Mouse (Mus musculus) midbrain, embryonic 11.5 days (tissue): Measurements from ENCODE around the gene Slc35b2. TPM values are rescaled to one million over a fixed set of nuclear protein-coding genes. Genes with fewer than 3 reads are reported as not detected.

Experiments used
- ATAC-seq: fragments of 200-750 bp; cut with Nextera tagmentation; 2 replicates; pipeline ENCODE4 v1.8.0; 2017; ENCODE audit warnings: moderate TSS enrichment, moderate library complexity; ENCODE audit not compliant: low FRiP score
- DNase-seq: peaks from one replicate; pipeline ENCODE4 v3.0.0; 2015; ENCODE audit warnings: low spot score; ENCODE audit errors: missing footprints
- H3K27ac ChIP-seq: fragments of 300-500 bp; sonication (generic); 2 replicates; pipeline ENCODE4 v1.5.1; 2014; ENCODE audit warnings: low read depth, low read length
- H3K27me3 ChIP-seq: fragments of 300-500 bp; sonication (generic); 2 replicates; pipeline ENCODE4 v1.6.1; 2014; ENCODE audit warnings: mild to moderate bottlenecking, low read length, moderate library complexity, mixed read lengths; ENCODE audit not compliant: control insufficient read depth, insufficient read depth
- H3K36me3 ChIP-seq: fragments of 300-500 bp; sonication (generic); 2 replicates; pipeline ENCODE4 v1.6.1; 2014; ENCODE audit warnings: mild to moderate bottlenecking, low read length, moderate library complexity, mixed read lengths; ENCODE audit not compliant: control insufficient read depth, insufficient read depth
- H3K4me1 ChIP-seq: fragments of 300-500 bp; sonication (generic); 2 replicates; pipeline ENCODE4 v1.6.1; 2014; ENCODE audit warnings: low read length; ENCODE audit not compliant: control insufficient read depth, insufficient read depth
- H3K4me2 ChIP-seq: fragments of 300-500 bp; sonication (generic); 2 replicates; pipeline ENCODE4 v1.6.1; 2014; ENCODE audit warnings: mild to moderate bottlenecking, moderate library complexity
- H3K4me3 ChIP-seq: fragments of 300-500 bp; sonication (generic); 2 replicates; pipeline ENCODE4 v1.5.1; 2014; ENCODE audit warnings: low read depth, low read length
- H3K9ac ChIP-seq: fragments of 300-500 bp; sonication (generic); 2 replicates; pipeline ENCODE4 v1.6.1; 2014; ENCODE audit warnings: low read length
- H3K9me3 ChIP-seq: fragments of 300-500 bp; sonication (generic); 2 replicates; pipeline ENCODE4 v1.6.1; 2016; ENCODE audit warnings: low read length; ENCODE audit not compliant: control insufficient read depth
- WGBS: fragments of 180-500 bp; shearing (Covaris S2); extraction: QIAGEN DNeasy Blood & Tissue Kit; methylation state at CpG from one replicate; pipeline ENCODE4 v1.1.7; 2014; 5-methylcytosine and 5-hydroxymethylcytosine counted together
- polyA plus RNA-seq: library from polyadenylated mRNA; unstranded; fragments of >200 nt; fragmentation: Nextera tagmentation; extraction: Ambion mirVana; gene quantifications from 2 replicates; pipeline ENCODE4 v1.2.1, GENCODE M21; 2014

The Slc35b2 gene
- polyA plus RNA-seq, 1 experiment from 2014 or later, result 102 TPM

- peak overlapping the region; percentile 27 for H3K9ac ChIP-seq
- H3K4me3 ChIP-seq, result no peak overlapping the region
- peaks cover 27% of the 10 kb centered on the region for H3K4me1 ChIP-seq
- 56% methylated on average over 16 of the region's 16 CpGs for WGBS
- H3K27me3 ChIP-seq, result peaks cover 21% of the 10 kb centered on the region
- DNase-seq (no peak), ATAC-seq (no peak)
- no peak overlapping the region for H3K27ac ChIP-seq
- H3K36me3 ChIP-seq, result peaks cover 2% of the 10 kb centered on the region; the same call in 1 of the 2 replicates
- no peaks in the 10 kb centered on the region for H3K9me3 ChIP-seq
- H3K4me2 ChIP-seq, result peak overlapping the region; percentile 9; the same call in 1 of the 2 replicates
Observed at GRCm38 (mm10) chr17:45591701-45592605, 28.3 kb downstream of the Slc35b2 start.

DNA sequence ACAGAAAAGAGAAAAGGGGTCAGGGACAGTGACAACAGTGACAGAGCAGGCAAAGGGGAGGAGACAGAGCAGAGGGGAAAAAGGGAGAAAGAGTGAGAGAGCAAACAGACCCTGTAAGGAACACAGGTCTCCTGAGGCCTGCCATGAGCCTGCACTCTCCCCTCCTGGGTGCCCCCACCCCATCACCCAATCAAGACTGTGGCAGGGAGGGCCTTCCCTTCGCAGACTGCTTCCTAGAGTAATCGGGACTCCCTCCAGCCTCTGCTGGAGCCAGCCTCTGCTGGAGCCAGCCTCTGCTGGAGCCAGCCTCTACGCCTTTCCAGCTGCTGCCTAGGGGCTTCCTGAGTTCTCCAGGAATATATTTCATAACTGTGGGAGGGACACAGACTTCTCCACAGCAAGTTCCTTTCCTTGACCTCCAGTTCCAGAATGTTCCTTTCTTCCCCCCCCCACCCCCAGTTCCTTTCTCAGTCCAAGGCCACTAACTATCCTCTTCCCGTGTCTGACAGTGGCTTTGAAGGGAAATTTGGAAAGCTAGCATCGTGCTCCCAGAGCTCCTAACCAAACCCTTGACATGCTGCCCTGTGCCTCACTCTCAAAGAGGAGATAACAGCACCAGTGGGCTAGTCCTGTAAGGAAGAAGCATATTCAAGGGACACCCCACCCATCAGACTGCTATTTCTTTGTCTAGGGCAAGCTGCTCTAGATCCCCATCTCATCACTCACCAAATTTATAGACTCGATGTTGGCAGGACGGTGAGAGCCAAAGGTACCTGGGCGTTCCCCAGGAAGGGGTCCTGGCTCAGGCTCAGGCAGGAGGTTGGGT, 29.1 kb downstream of the Slc35b2 start:
- Histone ChIP-seq H3K4me3 (no peak overlapping the region), H3K27ac (no peak overlapping the region), H3K27me3 (peaks cover 21% of the 10 kb centered on the region), H3K4me2 (no peak overlapping the region; the same call in 1 of the 2 replicates), H3K4me1 (peaks cover 27% of the 10 kb centered on the region), H3K9ac (no peak overlapping the region; the same call in 1 of the 2 replicates), H3K9me3 (no peaks in the 10 kb centered on the region), H3K36me3 (no peaks in the 10 kb centered on the region)
- ATAC-seq, result no peak
- no peak for DNase-seq
- WGBS, result 56% methylated on average over 8 of the region's 8 CpGs

DNA sequence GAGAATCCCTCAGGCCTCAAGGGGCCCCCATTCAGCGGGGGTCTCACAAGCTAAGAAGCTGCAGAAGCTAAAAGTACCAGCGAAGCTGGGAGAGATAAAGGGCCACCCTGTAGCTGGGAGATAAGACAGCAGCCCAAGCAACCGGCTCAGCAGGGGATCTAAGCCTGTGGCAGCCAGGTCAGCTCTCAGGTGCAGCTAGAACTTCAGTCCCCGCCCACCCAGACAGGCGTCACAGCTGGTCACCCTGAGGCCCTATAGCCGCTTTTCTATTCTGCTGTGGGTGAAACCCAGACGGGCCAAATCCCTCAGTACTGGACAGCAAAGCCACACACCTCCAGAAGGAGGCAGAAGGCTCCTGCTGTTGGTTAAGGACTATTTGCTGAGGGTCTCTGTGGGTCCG, 29.8 kb downstream of the Slc35b2 start:
- H3K4me2 ChIP-seq, result no peak overlapping the region
- H3K9ac ChIP-seq, result no peak overlapping the region
- no peaks in the 10 kb centered on the region for H3K9me3 ChIP-seq
- H3K27me3 ChIP-seq, result peaks cover 21% of the 10 kb centered on the region
- ATAC-seq (no peak), DNase-seq (no peak)
- no peak overlapping the region for H3K27ac ChIP-seq
- no peak overlapping the region for H3K4me3 ChIP-seq
- H3K4me1 ChIP-seq, result peaks cover 27% of the 10 kb centered on the region
- 14% methylated on average over 8 of the region's 8 CpGs for WGBS
- no peaks in the 10 kb centered on the region for H3K36me3 ChIP-seq

- no peaks in the 10 kb centered on the region for H3K9me3 ChIP-seq
- peaks cover 29% of the 10 kb centered on the region for H3K4me1 ChIP-seq
- no peak overlapping the region for H3K27ac ChIP-seq
- no peaks in the 10 kb centered on the region for H3K36me3 ChIP-seq
- peak overlapping the region; percentile 68 for H3K9ac ChIP-seq
- WGBS, result 47% methylated on average over 8 of the region's 8 CpGs
- H3K4me2 ChIP-seq, result peak overlapping the region; percentile 96
- ATAC-seq (no peak), DNase-seq (no peak)
- peaks cover 21% of the 10 kb centered on the region for H3K27me3 ChIP-seq
- peak overlapping the region; percentile 43; the same call in 1 of the 2 replicates for H3K4me3 ChIP-seq
Observed at GRCm38 (mm10) chr17:45594195-45594594, 30.5 kb downstream of the Slc35b2 start.

DNA sequence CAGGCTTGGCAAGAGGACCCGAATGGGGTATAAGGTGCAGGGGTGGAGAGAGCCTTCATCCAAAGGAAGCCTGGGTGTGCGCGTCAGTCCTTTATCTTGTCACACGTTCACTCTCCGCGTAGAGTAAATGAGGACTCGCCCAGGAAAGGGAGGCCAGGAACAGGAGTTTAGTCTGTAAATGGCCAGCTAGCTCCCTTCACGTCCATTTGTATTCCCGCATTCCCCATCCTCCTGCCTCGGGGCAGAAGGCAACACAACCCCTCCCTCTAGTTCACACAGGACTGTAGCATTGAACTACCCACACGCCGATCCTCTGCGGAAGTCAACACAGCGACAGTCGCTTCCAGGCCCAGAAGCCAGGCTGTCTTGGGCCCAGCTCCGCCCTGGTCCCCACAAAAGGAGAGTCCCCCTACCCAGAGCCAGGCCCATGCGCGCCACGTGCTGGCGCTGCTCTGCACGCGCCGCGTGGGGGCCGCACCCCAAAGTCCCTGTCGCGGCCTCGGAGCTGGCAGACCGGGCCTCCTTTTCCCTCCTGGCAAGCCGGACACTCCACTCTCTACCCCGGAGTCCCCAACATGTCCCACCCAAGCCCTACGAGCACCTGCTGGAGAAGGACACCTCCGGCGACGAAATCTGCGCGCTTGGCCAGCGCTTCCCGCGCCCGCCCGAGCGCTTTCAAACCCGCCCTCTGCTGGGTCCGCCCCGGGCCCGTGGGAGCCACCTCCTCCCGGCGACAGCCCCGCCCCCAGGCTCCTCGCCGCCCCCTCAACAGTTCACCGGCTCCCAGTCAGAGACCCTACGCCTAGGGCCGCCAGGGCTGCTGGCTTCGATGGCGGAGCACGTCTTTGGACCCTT, 31.4 kb downstream of the Slc35b2 start:
- H3K27ac ChIP-seq, result no peak overlapping the region
- peaks cover 26% of the 10 kb centered on the region for H3K27me3 ChIP-seq

DNA sequence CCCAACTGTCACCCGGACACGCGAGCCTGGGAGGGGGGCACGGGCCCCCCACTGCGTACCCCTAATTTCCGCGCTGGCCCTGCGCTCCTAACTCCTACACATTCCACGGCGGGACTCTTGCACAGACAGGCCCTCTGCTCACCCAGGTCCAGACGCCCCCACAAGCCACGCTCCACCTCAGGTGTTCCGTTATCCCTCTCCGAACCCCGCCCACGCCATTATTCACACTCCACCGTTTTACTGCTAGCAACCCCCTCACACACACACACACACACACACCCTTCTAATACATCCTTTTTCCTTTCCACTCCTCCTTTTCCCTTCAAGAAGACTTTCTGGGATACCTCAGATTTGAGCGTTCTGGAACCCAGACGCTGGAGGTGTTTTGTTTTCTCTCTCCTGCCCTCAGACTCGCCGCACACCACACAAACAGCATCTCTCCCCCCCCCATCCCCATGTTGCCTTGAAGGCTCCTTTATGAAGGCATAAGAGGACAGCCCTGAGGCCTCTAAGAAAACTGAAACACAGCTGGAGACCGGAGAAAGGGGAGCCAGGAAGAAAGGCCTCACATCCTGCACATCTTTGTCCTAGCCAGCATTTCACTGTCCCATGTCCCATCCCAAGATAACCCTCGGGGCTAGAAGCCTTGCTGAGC, 32.2 kb downstream of the Slc35b2 start:
- DNase-seq, result no peak

More for the DNA sequence above, 31.4 kb downstream of the Slc35b2 start:
- peak overlapping the region; percentile 68 for H3K9ac ChIP-seq
- H3K4me2 ChIP-seq, result peak overlapping the region; percentile 96
- ATAC-seq (peak; percentile 71), DNase-seq (peak; percentile 95)
- H3K9me3 ChIP-seq, result no peaks in the 10 kb centered on the region
- peak overlapping the region; percentile 43 for H3K4me3 ChIP-seq
- 1% methylated on average over 58 of the region's 58 CpGs for whole genome bisulfite sequencing
- H3K4me1 ChIP-seq, result peaks cover 36% of the 10 kb centered on the region
- H3K36me3 ChIP-seq, result no peaks in the 10 kb centered on the region

DNA sequence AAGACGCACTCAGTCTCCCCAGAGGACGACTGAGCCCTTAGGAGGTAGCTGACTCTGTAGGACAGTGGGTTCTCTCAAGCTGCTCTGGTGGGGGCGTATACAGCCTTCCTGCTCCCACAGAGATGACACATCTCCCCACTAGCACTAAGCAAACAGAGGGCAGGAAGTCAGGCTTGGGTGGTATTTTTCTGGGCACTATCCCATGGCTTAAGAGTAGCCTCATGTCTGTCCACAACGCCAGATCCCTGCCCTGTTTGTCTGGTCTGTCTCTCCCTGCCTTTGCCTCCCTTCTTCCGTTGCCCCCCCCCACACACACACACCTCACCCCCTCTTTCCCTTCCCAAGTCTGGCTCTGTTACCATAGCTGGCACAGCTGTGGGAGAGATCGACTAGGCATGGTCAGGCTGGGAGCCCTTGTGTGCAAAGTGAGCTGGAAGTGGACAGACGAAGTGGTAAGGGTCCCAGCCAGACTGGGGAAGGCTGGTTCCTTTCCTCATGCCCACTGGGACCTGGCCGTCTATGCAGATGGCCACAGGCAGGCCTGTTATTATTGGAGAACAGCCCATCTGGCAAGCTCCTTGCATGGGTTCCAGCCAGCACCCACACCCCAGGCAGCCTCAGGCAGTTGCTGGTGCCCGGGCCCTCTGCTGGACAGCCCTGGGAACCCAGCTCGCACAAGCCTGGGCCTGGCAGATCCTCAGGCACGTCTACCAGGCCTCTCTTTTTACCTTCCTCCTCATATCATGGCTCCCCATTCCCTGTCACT, 33.1 kb downstream of the Slc35b2 start:
- 28% methylated on average over 11 of the region's 11 CpGs for WGBS
- ATAC-seq, result peak; percentile 36; the same call in 1 of the 2 replicates

More for the DNA sequence above, 32.2 kb downstream of the Slc35b2 start:
- no peak; the same call in 1 of the 2 replicates for ATAC-seq
- Histone ChIP-seq H3K4me2 (peak overlapping the region; percentile 96), H3K4me1 (peaks cover 36% of the 10 kb centered on the region), H3K9ac (peak overlapping the region; percentile 68), H3K27ac (no peak overlapping the region), H3K36me3 (no peaks in the 10 kb centered on the region), H3K27me3 (peaks cover 33% of the 10 kb centered on the region), H3K9me3 (no peaks in the 10 kb centered on the region), H3K4me3 (peak overlapping the region; percentile 43)
- WGBS, result 4% methylated on average over 23 of the region's 23 CpGs

More for the DNA sequence above, 33.1 kb downstream of the Slc35b2 start:
- DNase-seq, result peak; percentile 90
- no peak overlapping the region for H3K4me3 ChIP-seq
- peak overlapping the region; percentile 51 for H3K27ac ChIP-seq
- no peaks in the 10 kb centered on the region for H3K36me3 ChIP-seq
- H3K27me3 ChIP-seq, result peaks cover 42% of the 10 kb centered on the region
- H3K4me1 ChIP-seq, result peaks cover 42% of the 10 kb centered on the region
- H3K4me2 ChIP-seq, result no peak overlapping the region
- H3K9me3 ChIP-seq, result no peaks in the 10 kb centered on the region
- H3K9ac ChIP-seq, result no peak overlapping the region
